Mouse (Mus musculus): ENCODE measurements around the gene Lin54. TPM values are rescaled to one million over a fixed set of nuclear protein-coding genes. Genes with fewer than 3 reads are reported as not detected.

The Lin54 gene
- polyA plus RNA-seq (2015; fragmentation: Illumina TruSeq; extraction: RNeasy Lipid Tissue Mini Kit (QIAGEN cat#74804); ENCODE audit: low read depth, low replicate concordance), result 8.9 TPM

DNA sequence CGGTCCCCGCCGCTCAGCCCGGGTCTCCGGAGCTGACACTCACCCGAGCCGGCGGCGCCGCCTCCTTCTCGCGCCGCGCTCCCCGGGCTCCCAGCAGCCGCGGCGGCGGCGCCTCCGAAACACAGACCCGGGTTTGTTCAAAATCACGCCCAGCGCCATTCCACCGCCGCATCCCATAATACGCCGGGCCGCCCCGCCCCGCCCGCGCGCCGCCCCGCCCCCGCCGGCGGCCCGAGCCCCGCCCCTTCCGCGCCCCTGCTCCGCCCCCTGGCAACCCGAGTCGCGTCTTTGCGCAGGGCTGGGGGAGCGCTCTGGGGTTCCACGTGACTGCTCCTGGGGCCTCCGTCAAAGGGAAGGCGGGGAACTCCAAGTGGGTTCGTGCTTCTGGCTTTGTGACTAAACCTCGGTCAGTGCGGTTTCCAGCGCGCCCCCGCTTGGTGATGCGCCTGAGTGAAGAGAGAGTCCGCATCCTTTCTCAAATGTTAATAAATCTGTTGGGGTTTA is at the start of gene Lin54:
Lin54 (minus strand) TSS at position 182 of the 504 bp plus-strand sequence.

DNA sequence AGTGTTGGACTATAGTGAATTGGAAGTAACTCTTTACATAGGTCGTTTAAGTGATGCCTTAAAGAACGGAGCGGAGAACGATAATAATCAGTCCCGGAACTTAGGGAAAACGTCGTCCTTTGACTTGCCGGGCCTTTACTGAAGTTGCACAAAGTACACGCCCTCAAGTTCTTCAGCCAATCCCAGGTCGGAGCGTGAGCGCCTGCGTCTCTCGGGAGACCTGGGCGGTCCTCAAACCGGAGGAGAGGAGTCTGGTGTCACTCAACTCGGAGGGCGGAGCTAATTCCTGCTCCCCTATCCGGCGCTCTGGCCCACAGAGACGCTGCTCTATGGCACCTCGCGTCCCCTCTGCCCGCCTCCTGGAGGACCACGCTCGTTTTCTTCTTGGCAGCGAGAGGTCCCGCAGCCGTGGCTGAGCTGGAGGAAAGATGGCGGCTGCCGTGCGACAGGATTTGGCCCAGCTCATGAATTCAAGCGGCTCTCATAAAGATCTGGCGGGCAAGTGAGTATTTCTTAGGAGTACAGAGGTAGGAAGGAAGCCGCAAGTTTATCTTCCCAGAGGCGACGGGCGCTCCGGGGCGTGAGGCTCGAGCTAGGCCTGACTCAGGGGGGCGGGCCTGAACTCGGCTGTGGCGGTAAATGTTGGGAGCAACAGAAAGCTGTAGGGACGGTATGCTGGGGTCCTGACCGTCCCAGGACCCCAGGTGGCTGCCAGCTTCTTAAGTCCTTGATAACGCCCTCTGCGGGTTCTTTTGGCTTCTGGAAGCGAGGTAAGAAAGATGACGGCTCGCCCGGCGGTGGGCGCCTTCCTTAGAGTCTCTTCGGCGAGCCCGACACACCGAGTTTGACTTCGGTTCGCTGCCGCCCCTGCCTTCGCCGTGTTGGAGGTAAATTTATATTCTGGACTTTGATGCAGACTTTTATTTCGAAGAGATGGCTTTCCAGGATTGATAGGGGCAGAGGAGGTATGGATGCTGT is 17.9 kb upstream of the Lin54 start, which contains the start of gene Cops4:
Cops4 (plus strand) TSS at position 261 of the 978 bp plus-strand sequence.

DNA sequence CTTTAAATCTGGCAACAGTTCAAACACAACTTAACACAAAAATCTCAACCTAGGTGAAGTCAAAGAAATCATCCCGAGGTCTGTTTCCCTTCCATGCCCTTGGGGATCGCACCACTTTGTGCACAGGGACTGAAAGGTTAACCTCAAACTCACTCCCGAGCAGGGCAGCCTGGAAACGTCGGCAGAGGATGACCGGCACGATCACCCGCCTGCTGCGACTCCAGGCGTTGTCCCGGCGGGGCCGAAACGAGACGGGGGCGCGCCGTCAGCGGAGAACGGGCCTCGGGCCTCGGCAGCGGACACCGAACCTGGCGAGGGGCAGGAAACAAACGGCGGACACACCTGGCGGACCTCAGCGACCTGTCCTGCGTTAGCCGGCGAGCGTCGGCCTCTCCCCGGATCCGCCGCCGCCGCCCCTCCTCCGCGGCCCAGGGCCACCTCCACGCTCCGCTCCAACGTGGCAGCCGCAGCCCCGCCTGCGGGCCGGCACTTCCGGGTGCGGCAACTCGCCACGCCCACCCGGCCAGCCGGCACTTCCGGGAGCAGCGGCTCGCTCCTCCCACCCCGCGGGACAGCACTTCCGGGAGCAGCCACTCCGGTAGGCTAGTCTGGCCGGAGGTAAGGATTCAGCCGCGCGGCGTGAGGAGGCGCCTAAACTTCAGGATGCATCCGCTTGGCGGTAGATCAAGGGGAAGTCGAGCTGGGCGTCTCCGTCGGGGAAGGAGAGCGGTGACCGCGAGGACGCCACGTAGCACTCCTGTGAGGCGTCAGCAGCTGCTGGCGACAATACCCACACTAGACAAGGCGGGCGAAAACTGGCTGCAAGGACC is 84.5 kb downstream of the Lin54 start, which contains the start of gene Sec31a:
Sec31a (minus strand) TSS at position 474 of the 830 bp plus-strand sequence.

Other genes with a start within 250 kb of the Lin54 start
- gene Sec31a, start 84.4 kb downstream of the Lin54 start, polyA plus RNA-seq (2015; fragmentation: Illumina TruSeq; extraction: RNeasy Lipid Tissue Mini Kit (QIAGEN cat#74804); ENCODE audit: low read depth, low replicate concordance), result 90.8 TPM
- 130 TPM for gene Cops4, start 17.7 kb upstream of the Lin54 start, polyA plus RNA-seq (2015; fragmentation: Illumina TruSeq; extraction: RNeasy Lipid Tissue Mini Kit (QIAGEN cat#74804); ENCODE audit: low read depth, low replicate concordance)
- not detected for gene Plac8, start 71.6 kb upstream of the Lin54 start, polyA plus RNA-seq (2015; fragmentation: Illumina TruSeq; extraction: RNeasy Lipid Tissue Mini Kit (QIAGEN cat#74804); ENCODE audit: low read depth, low replicate concordance)
- gene Coq2, start 174.5 kb upstream of the Lin54 start, polyA plus RNA-seq (2015; fragmentation: Illumina TruSeq; extraction: RNeasy Lipid Tissue Mini Kit (QIAGEN cat#74804); ENCODE audit: low read depth, low replicate concordance), result 117 TPM
- 1.2 TPM for gene Hpse, start 219.1 kb upstream of the Lin54 start, polyA plus RNA-seq (2015; fragmentation: Illumina TruSeq; extraction: RNeasy Lipid Tissue Mini Kit (QIAGEN cat#74804); ENCODE audit: low read depth, low replicate concordance)

Measured in brain, adult 10 weeks (tissue).